Mouse (Mus musculus) natural killer cell, adult 2 months (primary cell): ENCODE data around the gene Cd8b1.
"Not testable (repeated sequence)": the region's sequence is repeated elsewhere in the genome, so short reads cannot be mapped to it uniquely, and the experiment has no call there.

Source experiments
- DNase-seq, 2 experiments: peaks; one replicate each; pipeline ENCODE4 v3.0.0; 2022; ENCODE audit warnings: low spot score in 2 of 2

Cd8b1 gene

GRCm38 (mm10) chr6:71322491-71322921 is at the start of gene Cd8b1:
Gene Cd8b1, plus strand, starts transcription at chr6:71322788.
- DNase-seq, result peak in 1 of 2 experiments; percentile 21

GRCm38 (mm10) chr6:71273715-71274114 is 48.9 kb upstream of the Cd8b1 start:
- peak in 1 of 2 experiments; percentile 13 for DNase-seq

- DNase-seq, result no peak
Observed at GRCm38 (mm10) chr6:71274621-71275020, 48.0 kb upstream of the Cd8b1 start.

GRCm38 (mm10) chr6:71279418-71279817 is 43.2 kb upstream of the Cd8b1 start:
- DNase-seq, result no peak

GRCm38 (mm10) chr6:71293509-71293908 is 29.1 kb upstream of the Cd8b1 start:
- DNase-seq, result no peak

GRCm38 (mm10) chr6:71295303-71295702 is 27.3 kb upstream of the Cd8b1 start:
- DNase-seq, result no peak

GRCm38 (mm10) chr6:71298051-71298450 is 24.5 kb upstream of the Cd8b1 start:
- no peak for DNase-seq

GRCm38 (mm10) chr6:71298751-71299150 is 23.8 kb upstream of the Cd8b1 start:
- peak in 1 of 2 experiments; percentile 24 for DNase-seq

- DNase-seq, result no peak
Observed at GRCm38 (mm10) chr6:71302097-71302731, 20.4 kb upstream of the Cd8b1 start.

- DNase-seq, result no peak
Observed at GRCm38 (mm10) chr6:71307486-71307885, 15.1 kb upstream of the Cd8b1 start.

- no peak for DNase-seq
Observed at GRCm38 (mm10) chr6:71321826-71322283, 733 bp upstream of the Cd8b1 start, which contains the start of gene Smyd1. Gene Smyd1, minus strand, starts transcription at chr6:71322233.

- no peak for DNase-seq
Observed at GRCm38 (mm10) chr6:71324816-71325215, 2.2 kb downstream of the Cd8b1 start.

GRCm38 (mm10) chr6:71329881-71330280 is 7.3 kb downstream of the Cd8b1 start:
- DNase-seq, result no peak

GRCm38 (mm10) chr6:71330486-71330885 is 7.9 kb downstream of the Cd8b1 start:
- no peak for DNase-seq

- DNase-seq, result not testable (repeated sequence)
Observed at GRCm38 (mm10) chr6:71331491-71331890, 8.9 kb downstream of the Cd8b1 start.

- DNase-seq, result no peak
Observed at GRCm38 (mm10) chr6:71332236-71332965, 9.8 kb downstream of the Cd8b1 start.

- DNase-seq, result no peak
Observed at GRCm38 (mm10) chr6:71333031-71333430, 10.4 kb downstream of the Cd8b1 start.

- DNase-seq, result no peak
Observed at GRCm38 (mm10) chr6:71333578-71334273, 11.1 kb downstream of the Cd8b1 start.

GRCm38 (mm10) chr6:71337666-71338065 is 15.1 kb downstream of the Cd8b1 start:
- no peak for DNase-seq

GRCm38 (mm10) chr6:71338941-71339340 is 16.4 kb downstream of the Cd8b1 start:
- no peak for DNase-seq

- no peak for DNase-seq
Observed at GRCm38 (mm10) chr6:71339351-71339750, 16.8 kb downstream of the Cd8b1 start.

- DNase-seq, result no peak
Observed at GRCm38 (mm10) chr6:71341179-71341578, 18.6 kb downstream of the Cd8b1 start.
